Comparison of ENCODE assay signal across 9 mouse cellular contexts in genomic region chr8:120449608-120450031, GRCm38 (mm10).
DNase-seq lines count a peak whose midpoint lies in the region; ATAC-seq lines count a peak whose summit lies in the region.
"Had no signal": no experiment of that assay in that cellular context is flagged by ENCODE, and none has a peak within 500 bp of the region (broad histone marks: within the 10 kb centered on the region; RNA-seq: fewer than 3 reads in every experiment).

No protein-coding gene starts in this region.

- H3K27ac ChIP-seq in forebrain, embryonic 14.5 days (ENCODE audit: low read depth, low read length) = peak overlapping the region; percentile 81
- H3K27ac ChIP-seq: lung, embryonic 15.5 days had no signal

- peak; percentile 73 for ATAC-seq in forebrain, embryonic 14.5 days
- ATAC-seq in erythroblast, adult 5-6 weeks (replicated peaks; ENCODE audit: low FRiP score, poor library complexity, severe bottlenecking) = no peak

- H3K4me1 ChIP-seq in forebrain, embryonic 14.5 days (ENCODE audit: control insufficient read depth, insufficient read depth, low read length) = peaks cover 28% of the 10 kb centered on the region

- H3K36me3 ChIP-seq in forebrain, embryonic 14.5 days (ENCODE audit: control insufficient read depth, insufficient read depth, low read length) = no peaks in the 10 kb centered on the region
- H3K36me3 ChIP-seq: lung, embryonic 15.5 days had no signal

- H3K27me3 ChIP-seq in forebrain, embryonic 14.5 days (replicated peaks; ENCODE audit: control insufficient read depth, insufficient read depth, low read length) = no peaks in the 10 kb centered on the region
- H3K27me3 ChIP-seq: lung, embryonic 15.5 days had no signal

- WGBS in forebrain, embryonic 14.5 days = 5% methylated on average over 17 of the region's 17 CpGs

- no peak overlapping the region for H3K4me3 ChIP-seq in forebrain, embryonic 14.5 days (ENCODE audit: low read depth, low read length)
- H3K4me3 ChIP-seq: lung, embryonic 15.5 days had no signal

- H3K9ac ChIP-seq in forebrain, embryonic 14.5 days (ENCODE audit: low read length) = peak overlapping the region; percentile 32; the same call in 1 of the 2 replicates
- H3K9ac ChIP-seq: lung, embryonic 15.5 days had no signal

- peak; percentile 52 for DNase-seq in adrenal gland, postnatal 14 days
- no peak for DNase-seq in adrenal gland, adult 2 months
- peak; percentile 31 for DNase-seq in 3134 (ENCODE audit: extremely low read depth, insufficient read length, low spot score)
- peak; percentile 81 for DNase-seq in forebrain, embryonic 14.5 days (ENCODE audit: low spot score)
- DNase-seq in layer of hippocampus, postnatal 36 days = peak; percentile 69 to 77
- DNase-seq in right cerebral cortex, postnatal 4 days = peak; percentile 49
- DNase-seq in adrenal gland, adult (ENCODE audit: inconsistent age in 2 of 2, low spot score in 1 of 2) = no peak

- H3K4me2 ChIP-seq in forebrain, embryonic 14.5 days (ENCODE audit: low read length) = peak overlapping the region; percentile 34
- H3K4me2 ChIP-seq: lung, embryonic 15.5 days had no signal

- H3K9me3 ChIP-seq in forebrain, embryonic 14.5 days (replicated peaks; ENCODE audit: control insufficient read depth, low read length) = no peaks in the 10 kb centered on the region
- H3K9me3 ChIP-seq: lung, embryonic 15.5 days had no signal

Comparison
In these comparisons a context has a peak if more than half of its experiments do, and no peak if none do; other contexts are left out.
1. DNase-seq: peak in adrenal gland, postnatal 14 days (single experiment), 3134 (single experiment), forebrain, embryonic 14.5 days (single experiment), layer of hippocampus, postnatal 36 days (2 of 2) and right cerebral cortex, postnatal 4 days (single experiment); none in adrenal gland, adult 2 months (single experiment) and adrenal gland, adult (0 of 2).